Mouse (Mus musculus) stomach, embryonic 14.5 days (tissue): ENCODE measurements around the gene Aifm3. TPM values are rescaled to one million over a fixed set of nuclear protein-coding genes. Genes with fewer than 3 reads are reported as not detected.

Experiments used
- ATAC-seq: fragments of 200-750 bp; cut with Nextera tagmentation; 2 replicates; pipeline ENCODE4 v1.8.0; 2017; ENCODE audit warnings: low read depth, moderate TSS enrichment; ENCODE audit not compliant: insufficient number of reproducible peaks, insufficient read depth, low FRiP score
- H3K27ac ChIP-seq: fragments of 300-500 bp; sonication (generic); 2 replicates; pipeline ENCODE4 v1.5.1; 2014; ENCODE audit warnings: mild to moderate bottlenecking, low read length, moderate library complexity, mixed read lengths
- H3K27me3 ChIP-seq: fragments of 300-500 bp; sonication (generic); 2 replicates; pipeline ENCODE4 v1.6.1; 2014; ENCODE audit warnings: low read length, control low read depth, mixed read lengths; ENCODE audit not compliant: control insufficient read depth, insufficient read depth
- H3K36me3 ChIP-seq: fragments of 300-500 bp; sonication (generic); 2 replicates; pipeline ENCODE4 v1.6.1; 2014; ENCODE audit warnings: mild to moderate bottlenecking, control low read depth, low read length, moderate library complexity, mixed read lengths; ENCODE audit not compliant: control insufficient read depth, insufficient read depth
- H3K4me1 ChIP-seq: fragments of 300-500 bp; sonication (generic); 2 replicates; pipeline ENCODE4 v1.6.1; 2014; ENCODE audit warnings: low read length, control low read depth, mixed read lengths; ENCODE audit not compliant: control insufficient read depth, insufficient read depth
- H3K4me2 ChIP-seq: fragments of 300-500 bp; sonication (generic); replicated peaks from 2 replicates; pipeline ENCODE4 v1.6.1; 2014; ENCODE audit warnings: low read depth, low read length, control low read depth
- H3K4me3 ChIP-seq: fragments of 300-500 bp; sonication (generic); 2 replicates; pipeline ENCODE4 v1.5.1; 2014; ENCODE audit warnings: low read depth, low read length, control low read depth
- H3K9ac ChIP-seq: fragments of 300-500 bp; sonication (generic); replicated peaks from 2 replicates; pipeline ENCODE4 v1.6.1; 2014; ENCODE audit warnings: low read depth, mild to moderate bottlenecking, control low read depth, low read length, moderate library complexity, mixed read lengths
- H3K9me3 ChIP-seq: fragments of 300-500 bp; sonication (generic); 2 replicates; pipeline ENCODE4 v1.6.1; 2016; ENCODE audit warnings: low read depth, low read length, control low read depth; ENCODE audit not compliant: control insufficient read depth
- WGBS: fragments of 180-500 bp; shearing (Covaris S2); extraction: QIAGEN DNeasy Blood & Tissue Kit; methylation state at CpG from one replicate; pipeline ENCODE4 v1.1.7; 2014; 5-methylcytosine and 5-hydroxymethylcytosine counted together
- polyA plus RNA-seq: library from polyadenylated mRNA; unstranded; fragments of >200 nt; fragmentation: Nextera tagmentation; extraction: Ambion mirVana; gene quantifications from 2 replicates; pipeline ENCODE4 v1.2.1, GENCODE M21; 2014

The Aifm3 gene
- polyA plus RNA-seq, 1 experiment from 2014 or later, result 1.7 TPM

DNA sequence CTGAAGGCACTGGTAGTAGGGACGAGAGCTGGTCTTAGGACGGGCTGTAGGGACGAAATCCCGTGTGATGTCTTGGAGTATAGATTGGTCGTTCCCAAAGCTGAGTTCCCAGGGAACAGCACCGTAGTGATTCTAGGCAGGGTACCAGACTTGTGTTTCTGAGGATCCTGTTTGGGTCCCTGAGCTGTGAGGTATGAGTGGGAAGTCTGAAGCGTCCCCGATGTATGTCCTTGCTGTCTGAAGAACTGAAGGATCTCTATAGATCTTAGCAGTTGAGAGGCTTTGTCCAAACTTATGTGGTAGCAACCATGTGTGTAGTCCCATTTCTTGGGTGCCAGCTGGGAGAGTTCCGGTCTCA lies 19.8 kb downstream of the Aifm3 start:
- 8% methylated on average over 9 of the region's 9 CpGs for WGBS

DNA sequence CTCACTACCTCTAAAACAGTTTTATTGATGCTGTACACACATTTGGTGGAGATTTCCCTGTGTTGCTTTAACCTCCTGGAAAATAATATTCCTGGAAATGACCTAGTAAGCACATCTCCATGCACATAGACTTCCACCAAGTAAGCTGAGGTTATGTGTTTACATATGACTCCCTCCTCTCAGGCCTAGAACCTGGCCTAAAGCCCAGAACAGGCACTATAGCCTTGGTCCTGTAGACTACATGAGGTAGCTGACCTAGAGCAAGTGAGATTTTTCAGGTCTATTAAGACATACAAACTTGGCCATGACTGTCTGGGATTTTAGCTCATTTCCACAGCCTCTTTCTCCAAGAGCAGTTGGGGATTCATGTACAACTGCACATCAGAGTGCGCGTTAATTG lies 20.7 kb downstream of the Aifm3 start:
- ATAC-seq, result no peak
- Histone ChIP-seq H3K4me1 (peaks cover 12% of the 10 kb centered on the region; the same call in 1 of the 2 replicates), H3K27me3 (no peaks in the 10 kb centered on the region), H3K4me2 (peak overlapping the region; percentile 72), H3K27ac (no peak overlapping the region), H3K4me3 (peak overlapping the region; percentile 78; the same call in 1 of the 2 replicates), H3K9me3 (no peaks in the 10 kb centered on the region), H3K9ac (0 out of 2 replicates have a peak overlapping the region, but pooled peaks have one; percentile 56), H3K36me3 (peaks cover 28% of the 10 kb centered on the region)
- WGBS, result 96% methylated on average over 2 of the region's 2 CpGs

More for the DNA sequence above, 19.8 kb downstream of the Aifm3 start:
- no peak overlapping the region for H3K27ac ChIP-seq
- H3K27me3 ChIP-seq, result no peaks in the 10 kb centered on the region
- H3K9me3 ChIP-seq, result no peaks in the 10 kb centered on the region
- peak overlapping the region; percentile 72 for H3K4me2 ChIP-seq
- peaks cover 28% of the 10 kb centered on the region for H3K36me3 ChIP-seq
- H3K4me1 ChIP-seq, result peaks cover 12% of the 10 kb centered on the region; the same call in 1 of the 2 replicates
- ATAC-seq, result no peak
- peak overlapping the region; percentile 78 for H3K4me3 ChIP-seq
- H3K9ac ChIP-seq, result peak overlapping the region; percentile 56

DNA sequence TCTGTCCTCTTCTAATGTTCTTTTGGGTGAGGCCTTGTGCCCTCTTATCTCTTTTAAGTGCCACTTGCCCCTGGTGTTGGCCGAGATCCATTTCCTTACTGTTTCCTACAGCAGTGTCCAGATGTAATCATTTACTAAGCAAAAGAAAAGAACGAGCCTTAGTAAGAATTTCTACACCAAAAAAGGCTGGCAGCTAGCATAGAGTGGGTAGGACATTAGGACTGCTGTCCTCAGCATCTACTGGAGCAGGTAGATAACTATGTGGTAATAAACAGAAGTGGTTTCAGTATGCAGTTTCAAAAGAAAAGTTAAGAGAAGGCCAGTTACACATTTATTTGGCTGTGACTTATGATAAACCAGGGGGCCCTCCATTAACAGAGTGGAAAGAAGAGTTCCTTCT lies 21.3 kb downstream of the Aifm3 start:
- H3K27me3 ChIP-seq, result no peaks in the 10 kb centered on the region
- peaks cover 12% of the 10 kb centered on the region; the same call in 1 of the 2 replicates for H3K4me1 ChIP-seq
- WGBS, result 78% methylated on average over 2 of the region's 2 CpGs
- no peak overlapping the region for H3K9ac ChIP-seq
- no peak overlapping the region for H3K4me3 ChIP-seq
- no peak overlapping the region for H3K27ac ChIP-seq
- H3K9me3 ChIP-seq, result no peaks in the 10 kb centered on the region
- no peak overlapping the region for H3K4me2 ChIP-seq
- peaks cover 32% of the 10 kb centered on the region for H3K36me3 ChIP-seq
- no peak for ATAC-seq

DNA sequence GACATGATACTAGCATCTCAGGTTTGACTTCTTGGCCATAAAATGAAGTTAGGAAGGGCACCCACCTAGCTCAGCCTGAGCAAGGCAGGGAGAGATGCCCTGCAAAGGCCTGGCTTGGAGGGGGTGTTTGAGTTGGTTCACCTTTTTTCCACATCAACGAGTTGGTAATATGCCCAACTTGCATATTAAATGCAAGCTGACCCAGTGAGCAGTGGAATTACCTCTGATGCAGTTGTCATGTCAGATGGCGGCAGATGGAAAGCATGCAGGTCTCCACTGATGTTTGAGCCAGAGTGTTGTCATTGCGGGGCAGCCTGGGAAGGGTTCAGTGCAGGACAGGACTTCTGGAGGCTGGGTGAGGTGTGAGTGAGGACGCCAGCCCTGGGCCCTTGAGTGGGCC lies 22.0 kb downstream of the Aifm3 start:
- WGBS, result 95% methylated on average over 4 of the region's 4 CpGs
- ATAC-seq, result no peak
- Histone ChIP-seq H3K36me3 (peaks cover 38% of the 10 kb centered on the region), H3K9ac (no peak overlapping the region), H3K9me3 (no peaks in the 10 kb centered on the region), H3K4me3 (no peak overlapping the region), H3K27ac (no peak overlapping the region), H3K4me1 (peaks cover 12% of the 10 kb centered on the region; the same call in 1 of the 2 replicates), H3K4me2 (no peak overlapping the region), H3K27me3 (no peaks in the 10 kb centered on the region)

DNA sequence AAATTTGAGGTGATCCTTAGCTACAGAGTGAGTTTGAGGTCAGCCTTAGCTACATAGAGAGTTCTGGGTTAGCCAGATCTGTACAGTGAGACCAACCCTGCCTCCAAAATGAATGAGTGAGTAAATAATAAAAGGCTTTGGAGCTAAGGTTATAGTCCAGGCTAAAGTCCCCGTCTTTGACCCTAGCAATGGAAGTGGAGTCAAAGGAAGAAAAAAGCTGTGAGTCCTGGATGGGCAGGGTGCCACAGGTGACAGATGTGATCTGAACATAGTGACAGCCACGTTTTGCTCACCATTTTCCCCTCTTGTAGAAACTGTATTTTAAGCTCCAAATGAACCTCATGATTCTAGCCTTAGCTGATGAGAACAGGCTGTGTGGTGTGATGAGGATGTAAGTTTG lies 29.5 kb downstream of the Aifm3 start:
- Histone ChIP-seq H3K27me3 (no peaks in the 10 kb centered on the region), H3K9me3 (no peaks in the 10 kb centered on the region), H3K4me1 (no peaks in the 10 kb centered on the region), H3K27ac (no peak overlapping the region), H3K9ac (no peak overlapping the region), H3K4me3 (no peak overlapping the region), H3K36me3 (peaks cover 80% of the 10 kb centered on the region), H3K4me2 (no peak overlapping the region)
- 80% methylated on average over 2 of the region's 2 CpGs for WGBS
- no peak for ATAC-seq

DNA sequence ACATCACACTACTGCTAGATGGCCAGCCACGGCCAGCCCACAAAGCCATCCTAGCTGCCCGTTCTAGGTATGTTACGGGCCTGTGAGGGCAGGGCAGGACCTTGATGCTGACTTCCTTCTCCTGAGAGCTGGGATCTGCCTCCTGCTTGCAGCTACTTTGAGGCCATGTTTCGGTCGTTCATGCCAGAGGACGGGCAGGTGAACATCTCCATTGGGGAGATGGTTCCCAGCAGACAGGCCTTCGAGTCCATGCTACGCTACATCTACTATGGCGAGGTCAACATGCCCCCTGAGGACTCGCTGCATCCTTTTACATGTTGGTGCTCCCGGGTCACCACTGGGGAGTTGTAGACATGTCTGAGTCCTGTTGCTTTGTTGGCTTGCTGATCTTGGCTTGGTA lies 34.7 kb downstream of the Aifm3 start:
- Histone ChIP-seq H3K27ac (no peak overlapping the region), H3K4me1 (no peaks in the 10 kb centered on the region), H3K9me3 (no peaks in the 10 kb centered on the region), H3K36me3 (peaks cover 91% of the 10 kb centered on the region), H3K9ac (no peak overlapping the region), H3K4me3 (no peak overlapping the region), H3K4me2 (no peak overlapping the region), H3K27me3 (no peaks in the 10 kb centered on the region)
- ATAC-seq, result no peak
- 90% methylated on average over 11 of the region's 11 CpGs for WGBS

DNA sequence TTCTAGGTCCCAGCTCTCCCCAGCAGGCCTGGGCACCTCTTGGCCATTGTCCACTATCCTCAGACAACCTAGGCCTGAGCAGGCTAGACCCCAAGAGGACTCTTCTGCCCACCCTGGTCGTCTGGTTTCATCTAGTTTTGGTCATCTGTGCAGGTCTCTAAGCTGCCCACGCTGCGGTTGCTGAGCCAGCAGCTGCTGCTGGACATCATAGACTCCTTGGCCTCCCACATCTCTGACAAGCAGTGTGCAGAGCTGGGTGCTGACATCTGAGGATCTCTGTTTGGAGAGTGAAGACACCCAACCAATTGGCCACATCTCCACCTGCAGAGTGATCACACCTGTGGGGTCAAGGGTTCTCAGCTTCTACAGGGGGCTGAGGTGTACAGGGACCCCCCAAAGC lies 36.1 kb downstream of the Aifm3 start:
- H3K9me3 ChIP-seq, result no peaks in the 10 kb centered on the region
- no peaks in the 10 kb centered on the region for H3K27me3 ChIP-seq
- no peak overlapping the region for H3K4me2 ChIP-seq
- no peak for ATAC-seq
- no peak overlapping the region for H3K27ac ChIP-seq
- 79% methylated on average over 3 of the region's 3 CpGs for WGBS
- H3K4me3 ChIP-seq, result no peak overlapping the region
- peaks cover 77% of the 10 kb centered on the region for H3K36me3 ChIP-seq
- H3K9ac ChIP-seq, result no peak overlapping the region
- H3K4me1 ChIP-seq, result peaks cover 6% of the 10 kb centered on the region

DNA sequence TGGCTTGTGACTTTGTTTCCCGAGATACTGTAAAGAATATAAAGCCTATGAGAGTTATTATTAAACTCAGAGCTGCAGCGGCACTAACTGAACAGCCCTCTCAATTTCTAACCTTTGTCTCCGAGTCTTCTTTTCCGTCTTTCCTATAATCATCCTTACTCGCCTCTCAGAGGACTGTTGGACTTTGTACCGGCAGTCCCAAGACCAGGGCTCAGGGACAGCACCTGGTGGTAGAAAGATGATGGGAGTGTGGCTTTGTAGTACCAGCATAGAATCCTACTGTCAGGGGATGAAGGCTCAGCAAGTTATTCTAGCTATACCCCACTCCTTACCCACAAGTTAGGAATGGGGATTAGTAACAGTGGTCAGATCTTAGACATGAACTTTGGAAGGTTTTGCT lies 36.8 kb downstream of the Aifm3 start:
- 85% methylated on average over 6 of the region's 6 CpGs for WGBS
- Histone ChIP-seq H3K4me1 (peaks cover 6% of the 10 kb centered on the region), H3K27me3 (no peaks in the 10 kb centered on the region), H3K4me3 (no peak overlapping the region), H3K9ac (no peak overlapping the region), H3K9me3 (no peaks in the 10 kb centered on the region), H3K4me2 (no peak overlapping the region), H3K36me3 (peaks cover 70% of the 10 kb centered on the region), H3K27ac (no peak overlapping the region)
- no peak for ATAC-seq

DNA sequence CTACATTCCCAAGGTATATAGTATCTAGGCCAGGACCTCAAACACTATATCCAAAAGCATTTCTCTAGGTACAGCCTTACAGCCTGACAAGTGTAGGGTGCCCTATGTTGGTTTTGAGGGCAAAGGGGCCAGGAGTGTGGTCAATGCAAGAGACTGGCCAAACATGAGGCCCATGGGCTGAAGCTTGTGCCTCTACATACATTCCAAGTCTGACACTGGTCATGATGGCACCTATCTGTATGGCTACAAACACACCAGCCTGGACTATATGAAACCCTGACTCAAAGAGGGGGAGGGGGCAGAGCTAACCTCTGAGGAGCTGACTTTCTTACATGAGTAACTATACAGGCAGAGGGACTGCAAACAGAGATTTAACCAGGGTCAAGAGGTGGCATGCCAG lies 38.2 kb downstream of the Aifm3 start:
- Histone ChIP-seq H3K4me1 (peaks cover 12% of the 10 kb centered on the region), H3K27ac (no peak overlapping the region), H3K4me2 (no peak overlapping the region), H3K9me3 (no peaks in the 10 kb centered on the region), H3K9ac (no peak overlapping the region), H3K36me3 (peaks cover 57% of the 10 kb centered on the region), H3K27me3 (no peaks in the 10 kb centered on the region), H3K4me3 (no peak overlapping the region)
- ATAC-seq, result no peak
